Mouse (Mus musculus) limb, embryonic 14.5 days (tissue): ENCODE data around the gene Rbm17. TPM values are rescaled to one million over a fixed set of nuclear protein-coding genes. Genes with fewer than 3 reads are reported as not detected.

Experiments used
- ATAC-seq: fragments of 200-750 bp; cut with Nextera tagmentation; 2 replicates; pipeline ENCODE4 v1.8.0; 2017; ENCODE audit warnings: low read depth, moderate number of reproducible peaks, moderate TSS enrichment; ENCODE audit not compliant: low FRiP score
- DNase-seq: peaks from one replicate; pipeline ENCODE4 v3.0.0-alpha.2; 2015; ENCODE audit warnings: low spot score
- H3K27ac ChIP-seq: fragments of 300-500 bp; sonication (generic); replicated peaks from 2 replicates; pipeline ENCODE4 v1.5.1; 2014; ENCODE audit warnings: low read depth, mild to moderate bottlenecking, low read length, moderate library complexity, mixed read lengths
- H3K27me3 ChIP-seq: fragments of 300-500 bp; sonication (generic); 2 replicates; pipeline ENCODE4 v1.6.1; 2014; ENCODE audit warnings: low read length, mixed read lengths; ENCODE audit not compliant: control insufficient read depth, insufficient read depth
- H3K36me3 ChIP-seq: fragments of 300-500 bp; sonication (generic); 2 replicates; pipeline ENCODE4 v1.6.1; 2014; ENCODE audit warnings: mild to moderate bottlenecking, low read length, moderate library complexity, mixed read lengths; ENCODE audit not compliant: control insufficient read depth, insufficient read depth
- H3K4me1 ChIP-seq: fragments of 300-500 bp; sonication (generic); 2 replicates; pipeline ENCODE4 v1.6.1; 2014; ENCODE audit warnings: antibody characterized with exemption, low read length, mixed read lengths; ENCODE audit not compliant: control insufficient read depth, insufficient read depth
- H3K4me2 ChIP-seq: fragments of 300-500 bp; sonication (generic); replicated peaks from 2 replicates; pipeline ENCODE4 v1.6.1; 2014; ENCODE audit warnings: low read depth, mild to moderate bottlenecking, low read length, moderate library complexity; ENCODE audit not compliant: severe bottlenecking
- H3K4me3 ChIP-seq: fragments of 300-500 bp; sonication (generic); replicated peaks from 2 replicates; pipeline ENCODE4 v1.5.1; 2014; ENCODE audit warnings: low read length
- H3K9ac ChIP-seq: fragments of 300-500 bp; sonication (generic); 2 replicates; pipeline ENCODE4 v1.6.1; 2014; ENCODE audit warnings: mild to moderate bottlenecking, low read depth, low read length, moderate library complexity; ENCODE audit not compliant: severe bottlenecking
- H3K9me3 ChIP-seq: fragments of 300-500 bp; sonication (generic); 2 replicates; pipeline ENCODE4 v1.6.1; 2016; ENCODE audit warnings: low read length; ENCODE audit not compliant: control insufficient read depth
- POLR2A ChIP-seq: fragments of 200-500 bp; IDR thresholded peaks from 2 replicates; pipeline ENCODE4 v1.8.0; 2012; ENCODE audit warnings: inconsistent platforms, mild to moderate bottlenecking, moderate library complexity, borderline replicate concordance; ENCODE audit not compliant: insufficient read depth, insufficient read length; ENCODE audit errors: extremely low read depth
- WGBS: fragments of 180-500 bp; shearing (Covaris S2); extraction: QIAGEN DNeasy Blood & Tissue Kit; methylation state at CpG from one replicate; pipeline ENCODE4 v1.1.7; 2014; 5-methylcytosine and 5-hydroxymethylcytosine counted together
- polyA plus RNA-seq, 2 experiments: library from polyadenylated mRNA; depleted of rRNA in 1 of 2; stranded (reverse) in 1 of 2; unstranded in 1 of 2; fragments of >200 nt; fragmentation: Nextera tagmentation in 1 of 2; extraction: Ambion mirVana in 1 of 2; gene quantifications; 2 replicates each; pipeline versions ENCODE4 v1.2.1 to v1.2.3; 2012 to 2014

Gene Rbm17
- polyA plus RNA-seq, 2 experiments, result 141 to 202 TPM

GRCm38 (mm10) chr2:11644057-11644456 is 40.1 kb upstream of the Rbm17 start:
- H3K4me2 ChIP-seq, result no peak overlapping the region
- H3K4me3 ChIP-seq, result no peak overlapping the region
- no peak for ATAC-seq
- no peaks in the 10 kb centered on the region for H3K9me3 ChIP-seq
- no peaks in the 10 kb centered on the region for H3K27me3 ChIP-seq
- DNase-seq, result no peak
- no peak overlapping the region for H3K9ac ChIP-seq
- no peaks in the 10 kb centered on the region for H3K4me1 ChIP-seq
- TF ChIP-seq POLR2A, result no peak
- no peak overlapping the region for H3K27ac ChIP-seq
- 81% methylated on average over 1 of the region's 1 CpGs for WGBS
- H3K36me3 ChIP-seq, result no peaks in the 10 kb centered on the region

GRCm38 (mm10) chr2:11642451-11642941 is 38.5 kb upstream of the Rbm17 start, which contains the start of gene Il2ra:
Il2ra (plus strand) TSS chr2:11642807.
- H3K36me3 ChIP-seq, result no peaks in the 10 kb centered on the region
- DNase-seq (no peak), ATAC-seq (no peak)
- no peaks in the 10 kb centered on the region for H3K9me3 ChIP-seq
- no peaks in the 10 kb centered on the region for H3K27me3 ChIP-seq
- no peak within 1 kb of the TSS for H3K4me3 ChIP-seq
- 78% methylated on average over 3 of the region's 3 CpGs for WGBS
- no peak within 1 kb of the TSS for H3K27ac ChIP-seq
- H3K9ac ChIP-seq, result no peak within 1 kb of the TSS
- H3K4me1 ChIP-seq, result no peaks in the 10 kb centered on the region
- no peak for TF ChIP-seq POLR2A
- H3K4me2 ChIP-seq, result no peak within 1 kb of the TSS

GRCm38 (mm10) chr2:11637115-11637514 is 33.2 kb upstream of the Rbm17 start:
- H3K27ac ChIP-seq, result no peak overlapping the region
- 63% methylated on average over 1 of the region's 1 CpGs for WGBS
- no peak for TF ChIP-seq POLR2A

GRCm38 (mm10) chr2:11636138-11636480 is 32.2 kb upstream of the Rbm17 start:
- H3K36me3 ChIP-seq, result no peaks in the 10 kb centered on the region
- no peaks in the 10 kb centered on the region for H3K9me3 ChIP-seq
- no peak overlapping the region for H3K27ac ChIP-seq
- no peaks in the 10 kb centered on the region for H3K4me1 ChIP-seq
- no peak for DNase-seq
- ATAC-seq, result no peak
- no peak overlapping the region for H3K4me2 ChIP-seq
- WGBS, result 74% methylated on average over 3 of the region's 3 CpGs
- no peak for TF ChIP-seq POLR2A
- H3K4me3 ChIP-seq, result no peak overlapping the region
- H3K27me3 ChIP-seq, result no peaks in the 10 kb centered on the region
- no peak overlapping the region for H3K9ac ChIP-seq

More at GRCm38 (mm10) chr2:11637115-11637514, 33.2 kb upstream of the Rbm17 start:
- Histone ChIP-seq H3K9me3 (no peaks in the 10 kb centered on the region), H3K36me3 (no peaks in the 10 kb centered on the region), H3K27me3 (no peaks in the 10 kb centered on the region), H3K9ac (no peak overlapping the region), H3K4me2 (no peak overlapping the region), H3K4me1 (no peaks in the 10 kb centered on the region), H3K4me3 (no peak overlapping the region)
- DNase-seq (no peak), ATAC-seq (no peak)

GRCm38 (mm10) chr2:11635471-11636137 is 31.7 kb upstream of the Rbm17 start:
- no peak overlapping the region for H3K4me2 ChIP-seq
- no peaks in the 10 kb centered on the region for H3K4me1 ChIP-seq
- H3K27me3 ChIP-seq, result no peaks in the 10 kb centered on the region
- DNase-seq (no peak), ATAC-seq (no peak)
- H3K36me3 ChIP-seq, result no peaks in the 10 kb centered on the region
- WGBS, result 98% methylated on average over 5 of the region's 5 CpGs
- no peak overlapping the region for H3K9ac ChIP-seq
- no peaks in the 10 kb centered on the region for H3K9me3 ChIP-seq
- no peak overlapping the region for H3K4me3 ChIP-seq
- TF ChIP-seq POLR2A, result no peak
- H3K27ac ChIP-seq, result no peak overlapping the region

- 85% methylated on average over 6 of the region's 6 CpGs for WGBS
- Histone ChIP-seq H3K4me2 (no peak overlapping the region), H3K4me3 (no peak overlapping the region), H3K4me1 (no peaks in the 10 kb centered on the region), H3K9me3 (no peaks in the 10 kb centered on the region), H3K36me3 (no peaks in the 10 kb centered on the region), H3K9ac (no peak overlapping the region), H3K27ac (no peak overlapping the region), H3K27me3 (no peaks in the 10 kb centered on the region)
- DNase-seq (no peak), ATAC-seq (no peak)
- TF ChIP-seq POLR2A, result no peak
Measured at GRCm38 (mm10) chr2:11635035-11635434, 31.1 kb upstream of the Rbm17 start.
